Mouse (Mus musculus) G1E (cell line): ENCODE measurements around the gene Entpd8. TPM values are rescaled to one million over a fixed set of nuclear protein-coding genes. Genes with fewer than 3 reads are reported as not detected.
A peak's percentile ranks its signal among the peaks of the same experiment; 100 is the strongest.

Experiments
- ATAC-seq: 2 replicates; pipeline ENCODE4 v1.8.0; 2016; ENCODE audit warnings: mild to moderate bottlenecking; ENCODE audit not compliant: insufficient number of reproducible peaks, poor library complexity, low FRiP score, severe bottlenecking; ENCODE audit errors: extremely low read depth
- DNase-seq: peaks from one replicate; pipeline ENCODE4 v3.0.0; 2012; ENCODE audit warnings: low spot score
- H3K27me3 ChIP-seq: 2 replicates; pipeline ENCODE4 v1.6.1; 2012; ENCODE audit warnings: mild to moderate bottlenecking, low read length, inconsistent platforms; ENCODE audit not compliant: insufficient read depth
- H3K36me3 ChIP-seq: replicated peaks from 2 replicates; pipeline ENCODE3; 2012; ENCODE audit warnings: mild to moderate bottlenecking, inconsistent platforms
- H3K4me1 ChIP-seq: 2 replicates; pipeline ENCODE4 v1.6.1; 2012; ENCODE audit warnings: low read depth, low read length, inconsistent platforms, mixed read lengths; ENCODE audit not compliant: insufficient read depth
- H3K4me3 ChIP-seq: 2 replicates; pipeline ENCODE4 v1.5.1; 2012; ENCODE audit warnings: low read depth, mild to moderate bottlenecking, inconsistent platforms, low read length, moderate library complexity, mixed read lengths
- H3K9me3 ChIP-seq: replicated peaks from 2 replicates; pipeline ENCODE4 v1.6.1; 2012; ENCODE audit warnings: inconsistent platforms
- CTCF ChIP-seq: IDR thresholded peaks from 2 replicates; pipeline ENCODE4 v1.5.1; 2012; ENCODE audit warnings: low read depth, low read length, inconsistent platforms, mixed read lengths
- GATA1 ChIP-seq: IDR thresholded peaks from 2 replicates; pipeline ENCODE4 v1.6.1; 2012; ENCODE audit warnings: borderline replicate concordance, low read length, inconsistent platforms, mixed read lengths
- GATA2 ChIP-seq: IDR thresholded peaks from 2 replicates; pipeline ENCODE4 v1.6.1; 2012; ENCODE audit warnings: low read depth, low read length, inconsistent platforms, borderline replicate concordance
- POLR2AphosphoS5 ChIP-seq: IDR thresholded peaks from 2 replicates; pipeline ENCODE4 v1.6.1; 2012; ENCODE audit warnings: low read depth, low read length, inconsistent platforms; ENCODE audit not compliant: insufficient replicate concordance
- TAL1 ChIP-seq: conservative IDR thresholded peaks from 2 replicates; pipeline ENCODE4 v1.6.1; 2012; ENCODE audit warnings: low read depth, low read length, inconsistent platforms, mixed read lengths
- polyA plus RNA-seq: library from polyadenylated mRNA; stranded (reverse); fragments of >175 nt; gene quantifications from 2 replicates; pipeline ENCODE4 v1.2.3, GENCODE M21; 2012
- total RNA-seq, 2 experiments: library from RNA; stranded (forward) in 1 of 2; stranded (reverse) in 1 of 2; fragments of 200-1000 nt in 1 of 2; fragments of >200 nt in 1 of 2; fragmentation: Nextera tagmentation in 1 of 2; gene quantifications; 2 replicates each; pipeline ENCODE4 v1.2.3; 2014 to 2017

The Entpd8 gene
- total and polyA plus RNA-seq, 3 experiments, result not detected

- no peak for TF ChIP-seq CTCF
- TF ChIP-seq GATA1, result no peak
- no peak for TF ChIP-seq GATA2
- TF ChIP-seq POLR2AphosphoS5, result no peak
- no peak for TF ChIP-seq TAL1
- no peak for DNase-seq
Measured at GRCm38 (mm10) chr2:25125146-25125545, 45.0 kb downstream of the Entpd8 start.

GRCm38 (mm10) chr2:25126011-25127010, 46.2 kb downstream of the Entpd8 start:
- TF ChIP-seq POLR2AphosphoS5 (no peak), GATA2 (no peak), TAL1 (no peak), GATA1 (no peak), CTCF (no peak)
- Histone ChIP-seq H3K36me3 (no peaks in the 10 kb centered on the region), H3K9me3 (no peaks in the 10 kb centered on the region), H3K4me3 (no peak overlapping the region), H3K4me1 (peaks cover 46% of the 10 kb centered on the region), H3K27me3 (peaks cover 33% of the 10 kb centered on the region)
- DNase-seq (no peak), ATAC-seq (no peak)

More at GRCm38 (mm10) chr2:25125146-25125545, 45.0 kb downstream of the Entpd8 start:
- Histone ChIP-seq H3K9me3 (no peaks in the 10 kb centered on the region), H3K36me3 (no peaks in the 10 kb centered on the region), H3K4me3 (no peak overlapping the region), H3K27me3 (peaks cover 22% of the 10 kb centered on the region), H3K4me1 (peaks cover 52% of the 10 kb centered on the region)
- ATAC-seq, result no peak

DNA sequence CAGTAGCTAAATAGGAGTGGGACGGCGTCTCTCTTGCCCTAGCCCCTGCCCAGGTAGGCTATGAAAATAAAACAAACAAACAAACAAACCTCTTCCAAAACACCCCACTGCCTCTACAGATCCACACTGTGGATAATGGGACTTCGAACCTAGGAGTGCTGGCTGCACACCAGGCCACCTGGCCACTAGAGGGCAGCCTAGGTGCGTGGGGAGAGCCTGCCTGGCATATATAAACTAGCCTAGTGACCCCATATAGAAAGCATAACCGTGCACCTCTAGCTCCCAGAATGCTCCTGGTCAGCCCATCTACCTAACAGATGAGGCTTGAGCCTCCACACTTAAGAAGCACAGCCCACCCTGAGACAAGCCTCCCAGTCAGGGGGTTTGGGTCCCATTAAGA, 47.1 kb downstream of the Entpd8 start:
- TF ChIP-seq GATA1 (no peak), POLR2AphosphoS5 (no peak), TAL1 (no peak), CTCF (peak; percentile 95), GATA2 (no peak)
- no peaks in the 10 kb centered on the region for H3K9me3 ChIP-seq

GRCm38 (mm10) chr2:25128072-25128471, 48.0 kb downstream of the Entpd8 start:
- H3K36me3 ChIP-seq, result no peaks in the 10 kb centered on the region
- TF ChIP-seq GATA2 (no peak), GATA1 (no peak), POLR2AphosphoS5 (no peak), CTCF (no peak), TAL1 (no peak)
- no peak for ATAC-seq
- no peak overlapping the region for H3K4me3 ChIP-seq
- DNase-seq, result no peak
- H3K4me1 ChIP-seq, result peaks cover 40% of the 10 kb centered on the region
- H3K9me3 ChIP-seq, result no peaks in the 10 kb centered on the region
- peaks cover 37% of the 10 kb centered on the region for H3K27me3 ChIP-seq

More for the DNA sequence above, 47.1 kb downstream of the Entpd8 start:
- Histone ChIP-seq H3K4me3 (no peak overlapping the region), H3K27me3 (peaks cover 37% of the 10 kb centered on the region), H3K4me1 (peaks cover 46% of the 10 kb centered on the region), H3K36me3 (no peaks in the 10 kb centered on the region)
- ATAC-seq (no peak), DNase-seq (peak; percentile 55)

DNA sequence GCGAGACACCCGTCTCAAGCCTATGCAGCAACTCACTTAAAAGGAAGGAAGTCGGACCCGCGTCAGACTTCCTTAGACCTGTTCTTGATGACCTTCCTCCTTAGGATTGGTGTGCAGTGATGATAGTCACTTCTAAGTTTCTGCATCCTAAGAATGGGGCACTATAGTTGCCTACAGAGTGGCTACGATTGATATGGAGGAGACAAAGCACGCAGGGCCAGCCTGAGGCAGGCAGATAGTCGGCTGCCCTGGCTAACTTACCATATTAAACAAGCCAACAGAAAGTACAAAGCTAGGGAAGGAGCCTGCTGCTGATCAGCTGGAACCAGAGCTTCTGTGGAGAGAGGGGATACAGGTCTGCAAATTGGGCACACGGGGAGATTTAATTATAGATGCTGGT, 51.5 kb downstream of the Entpd8 start:
- H3K27me3 ChIP-seq, result peaks cover 34% of the 10 kb centered on the region
- no peak for ATAC-seq
- TF ChIP-seq POLR2AphosphoS5, result no peak
- TF ChIP-seq GATA1, result no peak
- TF ChIP-seq CTCF, result no peak
- TF ChIP-seq TAL1, result no peak
- TF ChIP-seq GATA2, result no peak
- no peaks in the 10 kb centered on the region for H3K9me3 ChIP-seq
- H3K4me3 ChIP-seq, result no peak overlapping the region
- DNase-seq, result no peak
- H3K4me1 ChIP-seq, result peaks cover 25% of the 10 kb centered on the region
- H3K36me3 ChIP-seq, result no peaks in the 10 kb centered on the region

Other genes starting within 250 kb of the Entpd8 start
Only the 20 nearest of the 26 such genes appear.
- gene Ehmt1, start 160.7 kb upstream of the Entpd8 start, total RNA-seq (2014; fragmentation: Nextera tagmentation), result 59.0 and 94.7 TPM in 2 replicates
- gene Ehmt1, start 160.7 kb upstream of the Entpd8 start, total RNA-seq (2017), result 38.4 and 71.5 TPM in 2 replicates
- gene Ehmt1, start 160.7 kb upstream of the Entpd8 start, polyA plus RNA-seq, result 81.8 and 85.4 TPM in 2 replicates
- gene Arrdc1, start 145.1 kb upstream of the Entpd8 start, total RNA-seq (2014; fragmentation: Nextera tagmentation), result 21.8 and 41.1 TPM in 2 replicates
- 51.1 and 69.4 TPM in 2 replicates for gene Arrdc1, start 145.1 kb upstream of the Entpd8 start, total RNA-seq (2017)
- 45.7 and 51.6 TPM in 2 replicates for gene Arrdc1, start 145.1 kb upstream of the Entpd8 start, polyA plus RNA-seq
- gene Zmynd19, start 130.5 kb upstream of the Entpd8 start, total RNA-seq (2014; fragmentation: Nextera tagmentation), result 14.8 and 18.0 TPM in 2 replicates
- gene Zmynd19, start 130.5 kb upstream of the Entpd8 start, total RNA-seq (2017), result 23.5 and 37.0 TPM in 2 replicates
- gene Zmynd19, start 130.5 kb upstream of the Entpd8 start, polyA plus RNA-seq, result 19.8 and 21.2 TPM in 2 replicates
- 22.0 and 25.6 TPM in 2 replicates for gene Dph7, start 117.9 kb upstream of the Entpd8 start, total RNA-seq (2014; fragmentation: Nextera tagmentation)
- 19.8 and 25.1 TPM in 2 replicates for gene Dph7, start 117.9 kb upstream of the Entpd8 start, total RNA-seq (2017)
- 25.1 and 29.4 TPM in 2 replicates for gene Dph7, start 117.9 kb upstream of the Entpd8 start, polyA plus RNA-seq
- gene Mrpl41, start 105.2 kb upstream of the Entpd8 start, total RNA-seq (2014; fragmentation: Nextera tagmentation), result 41.6 and 51.5 TPM in 2 replicates
- 128 and 162 TPM in 2 replicates for gene Mrpl41, start 105.2 kb upstream of the Entpd8 start, total RNA-seq (2017)
- 25.0 and 55.2 TPM in 2 replicates for gene Mrpl41, start 105.2 kb upstream of the Entpd8 start, polyA plus RNA-seq
- gene Pnpla7, start 104.3 kb upstream of the Entpd8 start, total RNA-seq (2014; fragmentation: Nextera tagmentation), result 33.9 and 34.0 TPM in 2 replicates
- gene Pnpla7, start 104.3 kb upstream of the Entpd8 start, total RNA-seq (2017), result 38.6 and 45.5 TPM in 2 replicates
- gene Pnpla7, start 104.3 kb upstream of the Entpd8 start, polyA plus RNA-seq, result 3.9 and 5.2 TPM in 2 replicates
- 28.5 and 36.4 TPM in 2 replicates for gene Nsmf, start 25.9 kb upstream of the Entpd8 start, total RNA-seq (2014; fragmentation: Nextera tagmentation)
- 30.6 and 30.9 TPM in 2 replicates for gene Nsmf, start 25.9 kb upstream of the Entpd8 start, total RNA-seq (2017)
- gene Nsmf, start 25.9 kb upstream of the Entpd8 start, polyA plus RNA-seq, result 29.5 and 29.7 TPM in 2 replicates
- gene Noxa1, start 14.8 kb downstream of the Entpd8 start, total RNA-seq (2014; fragmentation: Nextera tagmentation), result not detected in 2 replicates
- 0.27 and 0.46 TPM in 2 replicates for gene Noxa1, start 14.8 kb downstream of the Entpd8 start, total RNA-seq (2017)
- gene Noxa1, start 14.8 kb downstream of the Entpd8 start, polyA plus RNA-seq, result 0.08 and 0.12 TPM in 2 replicates
- gene Nrarp, start 100.5 kb downstream of the Entpd8 start, total RNA-seq (2014; fragmentation: Nextera tagmentation), result not detected in 2 replicates
- 0.16 TPM in 1 of 2 replicates, not detected in the other for gene Nrarp, start 100.5 kb downstream of the Entpd8 start, total RNA-seq (2017)
- gene Nrarp, start 100.5 kb downstream of the Entpd8 start, polyA plus RNA-seq, result not detected in 2 replicates
- gene Tor4a, start 116.6 kb downstream of the Entpd8 start, total RNA-seq (2014; fragmentation: Nextera tagmentation), result 13.3 and 17.2 TPM in 2 replicates
- gene Tor4a, start 116.6 kb downstream of the Entpd8 start, total RNA-seq (2017), result 33.2 and 33.8 TPM in 2 replicates
- 10.8 and 12.3 TPM in 2 replicates for gene Tor4a, start 116.6 kb downstream of the Entpd8 start, polyA plus RNA-seq
- gene Nelfb, start 131.2 kb downstream of the Entpd8 start, total RNA-seq (2014; fragmentation: Nextera tagmentation), result 30.6 and 80.7 TPM in 2 replicates
- gene Nelfb, start 131.2 kb downstream of the Entpd8 start, total RNA-seq (2017), result 54.6 and 60.9 TPM in 2 replicates
- 26.9 and 27.0 TPM in 2 replicates for gene Nelfb, start 131.2 kb downstream of the Entpd8 start, polyA plus RNA-seq
- not detected in 2 replicates for gene Stpg3, start 134.3 kb downstream of the Entpd8 start, total RNA-seq (2014; fragmentation: Nextera tagmentation)
- not detected in 2 replicates for gene Stpg3, start 134.3 kb downstream of the Entpd8 start, total RNA-seq (2017)
- not detected in 2 replicates for gene Stpg3, start 134.3 kb downstream of the Entpd8 start, polyA plus RNA-seq
- gene Fam166a, start 138.4 kb downstream of the Entpd8 start, total RNA-seq (2014; fragmentation: Nextera tagmentation), result not detected in 2 replicates
- gene Fam166a, start 138.4 kb downstream of the Entpd8 start, total RNA-seq (2017), result not detected in 2 replicates
- gene Fam166a, start 138.4 kb downstream of the Entpd8 start, polyA plus RNA-seq, result 0.20 TPM in 1 of 2 replicates, not detected in the other
- gene Tubb4b, start 144.4 kb downstream of the Entpd8 start, total RNA-seq (2014; fragmentation: Nextera tagmentation), result 367 and 427 TPM in 2 replicates
- gene Tubb4b, start 144.4 kb downstream of the Entpd8 start, total RNA-seq (2017), result 799 and 1,022 TPM in 2 replicates
- gene Tubb4b, start 144.4 kb downstream of the Entpd8 start, polyA plus RNA-seq, result 414 and 639 TPM in 2 replicates
- 0.63 TPM in 1 of 2 replicates, not detected in the other for gene Slc34a3, start 154.1 kb downstream of the Entpd8 start, total RNA-seq (2014; fragmentation: Nextera tagmentation)
- not detected in 2 replicates for gene Slc34a3, start 154.1 kb downstream of the Entpd8 start, total RNA-seq (2017)
- gene Slc34a3, start 154.1 kb downstream of the Entpd8 start, polyA plus RNA-seq, result 0.91 and 0.95 TPM in 2 replicates
- gene Rnf224, start 156.5 kb downstream of the Entpd8 start, total RNA-seq (2014; fragmentation: Nextera tagmentation), result not detected in 2 replicates
- gene Rnf224, start 156.5 kb downstream of the Entpd8 start, total RNA-seq (2017), result 0.35 and 0.66 TPM in 2 replicates
- gene Rnf224, start 156.5 kb downstream of the Entpd8 start, polyA plus RNA-seq, result 0.09 and 0.13 TPM in 2 replicates
- 14.7 and 18.4 TPM in 2 replicates for gene Rnf208, start 162.0 kb downstream of the Entpd8 start, total RNA-seq (2014; fragmentation: Nextera tagmentation)
- gene Rnf208, start 162.0 kb downstream of the Entpd8 start, total RNA-seq (2017), result 0.22 and 0.41 TPM in 2 replicates
- gene Rnf208, start 162.0 kb downstream of the Entpd8 start, polyA plus RNA-seq, result 54.7 and 72.0 TPM in 2 replicates
- gene Cysrt1, start 162.1 kb downstream of the Entpd8 start, total RNA-seq (2014; fragmentation: Nextera tagmentation), result not detected in 2 replicates
- gene Cysrt1, start 162.1 kb downstream of the Entpd8 start, total RNA-seq (2017), result not detected in 2 replicates
- not detected in 2 replicates for gene Cysrt1, start 162.1 kb downstream of the Entpd8 start, polyA plus RNA-seq
- gene AL732309.1, start 166.6 kb downstream of the Entpd8 start, total RNA-seq (2014; fragmentation: Nextera tagmentation), result 5.6 and 6.3 TPM in 2 replicates
- gene AL732309.1, start 166.6 kb downstream of the Entpd8 start, total RNA-seq (2017), result 2.6 and 4.2 TPM in 2 replicates
- gene AL732309.1, start 166.6 kb downstream of the Entpd8 start, polyA plus RNA-seq, result 1.4 TPM in 1 of 2 replicates, not detected in the other
- gene Tmem203, start 175.1 kb downstream of the Entpd8 start, total RNA-seq (2014; fragmentation: Nextera tagmentation), result 13.7 and 14.6 TPM in 2 replicates
- 15.5 and 17.1 TPM in 2 replicates for gene Tmem203, start 175.1 kb downstream of the Entpd8 start, total RNA-seq (2017)
- gene Tmem203, start 175.1 kb downstream of the Entpd8 start, polyA plus RNA-seq, result 7.8 and 10.0 TPM in 2 replicates